Mouse (Mus musculus): ENCODE results near the gene Luc7l2. TPM values are rescaled to one million over a fixed set of nuclear protein-coding genes. Genes with fewer than 3 reads are reported as not detected.

Gene Luc7l2
- total and polyA plus RNA-seq, 3 experiments = 28.1 to 99.9 (median 91.7) TPM

DNA sequence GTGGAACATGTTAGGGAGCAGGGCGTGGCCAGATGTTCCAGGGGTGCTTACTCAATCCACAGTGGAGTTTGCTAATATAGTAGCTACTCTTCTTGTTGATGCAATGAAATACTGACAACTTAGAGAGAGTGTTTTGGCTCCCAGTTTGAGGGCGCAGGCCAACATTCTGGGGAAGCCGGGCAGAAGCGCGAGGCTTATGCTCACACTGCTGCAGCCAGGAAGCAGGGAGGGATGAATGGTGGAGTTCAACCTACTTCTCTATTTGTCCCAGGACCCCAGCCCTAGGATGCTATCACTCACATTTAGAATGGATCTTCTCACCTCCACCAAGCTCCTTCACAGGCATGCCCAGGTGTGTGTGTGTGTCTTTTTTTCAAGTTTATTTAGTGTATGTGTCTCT is 75.0 kb downstream of the Luc7l2 start:
- Histone ChIP-seq H3K36me3 (ENCODE audit: control insufficient read depth, insufficient read depth, low read length) (peaks cover 5% of the 10 kb centered on the region), H3K79me2 (replicated peaks; ENCODE audit: control insufficient read depth, insufficient read depth, low read length) (no peaks in the 10 kb centered on the region), H3K9ac (ENCODE audit: low read depth, low read length) (no peak overlapping the region), H3K4me3 (no peak overlapping the region), H3K27me3 (ENCODE audit: control insufficient read depth, insufficient read depth, low read length) (no peaks in the 10 kb centered on the region), H3K4me1 (ENCODE audit: control insufficient read depth, insufficient read depth, low read length) (peaks cover 3% of the 10 kb centered on the region; the same call in 1 of the 2 replicates), H3K27ac (no peak overlapping the region)
- intact Hi-C loops (cut with DNase I) = no loop called here
- TF ChIP-seq POLR2A (IDR thresholded peaks at IDR 0.05; ENCODE audit: insufficient read depth, low read depth, low read length) (no peak), CTCF (IDR thresholded peaks at IDR 0.05) (no peak), EP300 (IDR thresholded peaks at IDR 0.05; ENCODE audit: insufficient read depth, low read depth, low read length) (no peak)
- no peak for DNase-seq
- WGBS = 96% methylated on average over 5 of the region's 5 CpGs

DNA sequence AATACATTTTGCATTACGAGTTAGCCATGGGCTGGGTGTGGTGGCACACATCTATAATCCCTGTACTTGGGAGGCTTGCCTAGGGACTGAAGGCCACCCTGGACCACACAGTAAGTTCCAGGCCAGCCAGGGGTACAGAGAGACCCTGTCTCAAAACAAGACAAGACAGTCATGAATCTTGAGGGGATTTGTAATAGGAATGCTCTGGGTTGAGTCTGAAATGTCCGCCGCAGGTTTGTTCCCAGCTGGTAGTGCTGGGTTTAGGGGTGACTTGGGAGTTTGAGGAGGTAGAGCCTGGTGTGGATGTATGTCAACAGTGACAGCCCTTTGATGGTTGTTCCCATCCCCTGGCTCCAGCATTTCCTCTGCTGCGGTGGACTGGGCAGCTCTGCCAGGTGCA is 75.9 kb downstream of the Luc7l2 start:
- no peak overlapping the region for H3K4me3 ChIP-seq
- H3K27me3 ChIP-seq (ENCODE audit: control insufficient read depth, insufficient read depth, low read length) = no peaks in the 10 kb centered on the region
- H3K9ac ChIP-seq (ENCODE audit: low read depth, low read length) = no peak overlapping the region
- 92% methylated on average over 4 of the region's 4 CpGs for WGBS
- peaks cover 3% of the 10 kb centered on the region; the same call in 1 of the 2 replicates for H3K4me1 ChIP-seq (ENCODE audit: control insufficient read depth, insufficient read depth, low read length)
- no peaks in the 10 kb centered on the region for H3K79me2 ChIP-seq (replicated peaks; ENCODE audit: control insufficient read depth, insufficient read depth, low read length)
- intact Hi-C loops (cut with DNase I) = no loop called here
- TF ChIP-seq POLR2A (IDR thresholded peaks at IDR 0.05; ENCODE audit: insufficient read depth, low read depth, low read length) (no peak), EP300 (IDR thresholded peaks at IDR 0.05; ENCODE audit: insufficient read depth, low read depth, low read length) (no peak), CTCF (IDR thresholded peaks at IDR 0.05) (no peak)
- peaks cover 5% of the 10 kb centered on the region for H3K36me3 ChIP-seq (ENCODE audit: control insufficient read depth, insufficient read depth, low read length)
- no peak for DNase-seq
- no peak overlapping the region for H3K27ac ChIP-seq

DNA sequence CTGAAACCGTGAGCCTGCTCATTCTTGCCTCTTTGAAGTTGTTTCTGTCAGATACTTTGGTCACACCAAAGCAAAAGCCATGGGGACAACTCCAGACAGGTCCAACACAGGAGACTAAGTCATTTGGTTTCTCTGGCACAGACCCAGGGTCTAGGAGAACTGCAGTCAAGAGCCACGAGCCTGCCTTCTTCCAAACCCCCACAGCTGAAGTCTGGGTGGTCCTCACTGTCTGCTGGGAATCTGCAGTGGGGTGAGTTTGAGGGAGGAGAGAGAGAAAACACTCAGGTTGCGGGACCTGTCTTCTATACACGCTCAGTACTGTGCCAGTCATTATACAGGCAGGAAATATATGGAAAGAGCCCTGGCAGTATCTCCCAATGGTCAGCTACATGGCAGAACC is 76.4 kb downstream of the Luc7l2 start:
- intact Hi-C loops (cut with DNase I) = no loop called here
- TF ChIP-seq POLR2A (IDR thresholded peaks at IDR 0.05; ENCODE audit: insufficient read depth, low read depth, low read length) (no peak), CTCF (IDR thresholded peaks at IDR 0.05) (no peak), EP300 (IDR thresholded peaks at IDR 0.05; ENCODE audit: insufficient read depth, low read depth, low read length) (no peak)
- H3K27ac ChIP-seq = no peak overlapping the region
- H3K4me3 ChIP-seq = no peak overlapping the region
- peaks cover 3% of the 10 kb centered on the region; the same call in 1 of the 2 replicates for H3K4me1 ChIP-seq (ENCODE audit: control insufficient read depth, insufficient read depth, low read length)
- H3K9ac ChIP-seq (ENCODE audit: low read depth, low read length) = no peak overlapping the region
- H3K27me3 ChIP-seq (ENCODE audit: control insufficient read depth, insufficient read depth, low read length) = no peaks in the 10 kb centered on the region
- no peak for DNase-seq
- WGBS = 89% methylated on average over 4 of the region's 4 CpGs
- H3K36me3 ChIP-seq (ENCODE audit: control insufficient read depth, insufficient read depth, low read length) = peaks cover 5% of the 10 kb centered on the region
- H3K79me2 ChIP-seq (replicated peaks; ENCODE audit: control insufficient read depth, insufficient read depth, low read length) = no peaks in the 10 kb centered on the region

DNA sequence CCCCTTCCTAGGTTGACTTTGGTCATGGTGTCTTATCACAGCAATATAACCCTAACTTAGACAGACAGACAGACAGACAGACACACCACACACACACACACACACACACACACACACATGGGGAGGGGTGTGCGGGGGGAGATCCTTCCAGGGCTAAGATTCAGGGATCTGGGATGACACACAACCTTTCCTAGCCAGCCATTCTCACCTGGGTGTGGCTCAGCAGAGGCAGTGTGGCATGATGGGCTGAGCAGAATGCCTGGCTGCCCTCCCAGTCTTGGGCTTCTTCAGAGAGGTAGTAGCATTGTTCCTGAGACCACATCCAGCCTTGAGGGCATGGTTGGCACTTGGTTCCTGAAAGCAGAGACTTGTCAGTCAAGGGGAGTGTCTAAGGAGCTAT is 78.4 kb downstream of the Luc7l2 start:
- TF ChIP-seq POLR2A (IDR thresholded peaks at IDR 0.05; ENCODE audit: insufficient read depth, low read depth, low read length) (no peak), EP300 (IDR thresholded peaks at IDR 0.05; ENCODE audit: insufficient read depth, low read depth, low read length) (no peak), CTCF (IDR thresholded peaks at IDR 0.05) (no peak)
- DNase-seq = peak in 1 of 2 experiments; percentile 11
- Histone ChIP-seq H3K36me3 (ENCODE audit: control insufficient read depth, insufficient read depth, low read length) (no peaks in the 10 kb centered on the region), H3K27me3 (ENCODE audit: control insufficient read depth, insufficient read depth, low read length) (no peaks in the 10 kb centered on the region), H3K4me3 (no peak overlapping the region), H3K27ac (no peak overlapping the region), H3K9ac (ENCODE audit: low read depth, low read length) (no peak overlapping the region), H3K79me2 (replicated peaks; ENCODE audit: control insufficient read depth, insufficient read depth, low read length) (no peaks in the 10 kb centered on the region), H3K4me1 (ENCODE audit: control insufficient read depth, insufficient read depth, low read length) (no peaks in the 10 kb centered on the region; the same call in 1 of the 2 replicates)
- intact Hi-C loops (cut with DNase I) = no loop called here
- WGBS = 94% methylated on average over 1 of the region's 1 CpGs

DNA sequence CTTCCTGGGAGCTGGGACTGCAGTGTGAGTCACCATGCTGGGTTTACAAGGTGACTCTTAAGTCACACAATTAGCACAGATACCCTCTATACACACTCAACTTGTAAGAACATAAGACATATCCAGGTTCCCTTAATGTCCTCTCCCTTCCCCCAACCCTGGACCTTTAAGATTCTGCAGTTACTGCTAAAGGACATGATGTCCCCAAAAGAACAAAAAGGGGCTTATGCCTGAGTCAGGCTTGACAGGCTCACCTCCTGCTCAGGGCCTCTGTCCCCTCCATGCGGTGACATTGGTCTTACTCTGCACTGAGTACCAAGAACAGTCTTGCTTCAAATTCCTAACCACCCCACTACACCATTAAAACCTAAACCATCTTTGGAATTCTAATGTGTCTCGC is 81.7 kb downstream of the Luc7l2 start:
- Histone ChIP-seq H3K27ac (no peak overlapping the region), H3K4me1 (ENCODE audit: control insufficient read depth, insufficient read depth, low read length) (peaks cover 5% of the 10 kb centered on the region), H3K27me3 (ENCODE audit: control insufficient read depth, insufficient read depth, low read length) (peaks cover 4% of the 10 kb centered on the region), H3K36me3 (ENCODE audit: control insufficient read depth, insufficient read depth, low read length) (no peaks in the 10 kb centered on the region), H3K79me2 (replicated peaks; ENCODE audit: control insufficient read depth, insufficient read depth, low read length) (no peaks in the 10 kb centered on the region), H3K4me3 (no peak overlapping the region), H3K9ac (ENCODE audit: low read depth, low read length) (no peak overlapping the region)
- intact Hi-C loops (cut with DNase I) = no loop called here
- 100% methylated on average over 2 of the region's 2 CpGs for WGBS
- no peak for TF ChIP-seq EP300 (IDR thresholded peaks at IDR 0.05; ENCODE audit: insufficient read depth, low read depth, low read length)
- TF ChIP-seq POLR2A (IDR thresholded peaks at IDR 0.05; ENCODE audit: insufficient read depth, low read depth, low read length) = no peak
- TF ChIP-seq CTCF (IDR thresholded peaks at IDR 0.05) = no peak
- no peak for DNase-seq

DNA sequence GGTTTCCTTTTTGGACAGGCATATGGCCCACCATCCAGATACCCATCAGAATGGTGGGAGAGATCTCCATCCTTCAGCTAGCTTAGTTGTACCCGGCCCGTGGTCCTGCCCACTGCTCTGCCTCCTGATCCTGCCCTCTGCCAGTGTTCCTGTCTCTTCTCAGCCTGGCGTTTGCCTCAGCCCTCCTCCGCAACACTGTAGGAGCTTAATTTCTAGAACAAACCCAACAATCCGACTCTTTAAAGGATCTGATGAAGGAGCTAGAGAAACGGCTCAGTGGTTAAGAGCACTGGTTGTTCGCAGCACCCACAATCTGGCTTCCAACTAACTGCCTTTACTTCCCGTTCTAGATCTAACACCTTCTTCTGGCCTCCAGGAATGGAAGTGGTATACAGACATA is 83.3 kb downstream of the Luc7l2 start:
- Histone ChIP-seq H3K27me3 (ENCODE audit: control insufficient read depth, insufficient read depth, low read length) (peaks cover 6% of the 10 kb centered on the region), H3K79me2 (replicated peaks; ENCODE audit: control insufficient read depth, insufficient read depth, low read length) (no peaks in the 10 kb centered on the region), H3K36me3 (ENCODE audit: control insufficient read depth, insufficient read depth, low read length) (no peaks in the 10 kb centered on the region), H3K4me3 (no peak overlapping the region), H3K9ac (ENCODE audit: low read depth, low read length) (no peak overlapping the region), H3K27ac (no peak overlapping the region), H3K4me1 (ENCODE audit: control insufficient read depth, insufficient read depth, low read length) (peaks cover 5% of the 10 kb centered on the region)
- intact Hi-C loops (cut with DNase I) = no loop called here
- DNase-seq = peak in 1 of 2 experiments; percentile 3
- 92% methylated on average over 8 of the region's 8 CpGs for WGBS
- no peak for TF ChIP-seq CTCF (IDR thresholded peaks at IDR 0.05)
- TF ChIP-seq EP300 (IDR thresholded peaks at IDR 0.05; ENCODE audit: insufficient read depth, low read depth, low read length) = no peak
- no peak for TF ChIP-seq POLR2A (IDR thresholded peaks at IDR 0.05; ENCODE audit: insufficient read depth, low read depth, low read length)

All from heart, adult 2 months (tissue).